Mouse (Mus musculus) right cerebral cortex, postnatal 14 days (tissue): ENCODE results near the gene Mb.

ENCODE experiments used
- DNase-seq: peaks from one replicate; pipeline ENCODE4 v3.0.0; 2022

Gene Mb

GRCm38 (mm10) chr15:76973855-76974651 lies 76.4 kb downstream of the Mb start:
- peak; percentile 88 for DNase-seq

GRCm38 (mm10) chr15:76973272-76973854 lies 77.1 kb downstream of the Mb start:
- no peak for DNase-seq

GRCm38 (mm10) chr15:76972661-76973060 lies 77.8 kb downstream of the Mb start:
- DNase-seq, result no peak
